Mouse (Mus musculus) MEL (cell line): ENCODE measurements around the gene Adprhl2. TPM values are rescaled to one million over a fixed set of nuclear protein-coding genes. Genes with fewer than 3 reads are reported as not detected.

ENCODE experiments used
- DNase-seq: peaks from one replicate; pipeline ENCODE4 v3.0.0; 2011; ENCODE audit warnings: low read depth, low spot score
- H3K27ac ChIP-seq: 2 replicates; pipeline ENCODE4 v1.5.1; 2012; ENCODE audit warnings: low read depth, mild to moderate bottlenecking, control low read depth, low read length, moderate library complexity; ENCODE audit not compliant: control insufficient read depth
- H3K27me3 ChIP-seq, 2 experiments: fragments of 150-350 bp in 1 of 2; sonication (generic) in 1 of 2; 2 replicates each; pipeline ENCODE4 v1.6.1; 2012; ENCODE audit warnings: low read length in 2 of 2, mild to moderate bottlenecking in 2 of 2, improper control_type of control experiment in 1 of 2, moderate library complexity in 1 of 2; ENCODE audit not compliant: insufficient read depth in 2 of 2, control insufficient read depth in 1 of 2
- H3K36me3 ChIP-seq, 2 experiments: 2 replicates each; pipeline ENCODE4 v1.6.1; 2012 to 2014; ENCODE audit warnings: low read length in 2 of 2, improper control_type of control experiment in 1 of 2, inconsistent platforms in 1 of 2, mild to moderate bottlenecking in 1 of 2; ENCODE audit not compliant: insufficient read depth in 2 of 2, control insufficient read depth in 1 of 2
- H3K4me1 ChIP-seq, 2 experiments: fragments of 150-350 bp in 1 of 2; sonication (generic) in 1 of 2; 2 replicates each; pipeline ENCODE4 v1.6.1; 2012; ENCODE audit warnings: low read length in 2 of 2, improper control_type of control experiment in 1 of 2, mild to moderate bottlenecking in 1 of 2; ENCODE audit not compliant: insufficient read depth in 2 of 2, control insufficient read depth in 1 of 2
- H3K4me3 ChIP-seq, 2 experiments: fragments of 150-350 bp in 1 of 2; sonication (generic) in 1 of 2; 2 replicates each; pipeline ENCODE4 v1.5.1; 2012; ENCODE audit warnings: low read depth in 2 of 2, low read length in 2 of 2, mild to moderate bottlenecking in 2 of 2, moderate library complexity in 2 of 2, control low read depth in 1 of 2, improper control_type of control experiment in 1 of 2; ENCODE audit not compliant: control insufficient read depth in 1 of 2, insufficient read depth in 1 of 2
- H3K79me2 ChIP-seq: 2 replicates; pipeline ENCODE4 v1.6.1; 2012; ENCODE audit warnings: mild to moderate bottlenecking, low read length, moderate library complexity; ENCODE audit not compliant: control insufficient read depth, poor library complexity, insufficient read depth
- H3K9ac ChIP-seq: 2 replicates; pipeline ENCODE4 v1.6.1; 2012; ENCODE audit warnings: low read depth, mild to moderate bottlenecking, control low read depth, low read length, moderate library complexity; ENCODE audit not compliant: control insufficient read depth, poor library complexity, severe bottlenecking
- H3K9me3 ChIP-seq: fragments of 150-350 bp; sonication (generic); replicated peaks from 2 replicates; pipeline ENCODE4 v1.6.1; 2012; ENCODE audit warnings: mild to moderate bottlenecking, low read length, improper control_type of control experiment, moderate library complexity; ENCODE audit not compliant: insufficient read depth
- BHLHE40 ChIP-seq: IDR thresholded peaks from 2 replicates; pipeline ENCODE4 v1.6.1; 2012; ENCODE audit warnings: low read depth, mild to moderate bottlenecking, inconsistent platforms, low read length, improper control_type of control experiment, borderline replicate concordance
- CHD1 ChIP-seq: IDR thresholded peaks from 2 replicates; pipeline ENCODE4 v1.6.1; 2012; ENCODE audit warnings: low read depth, mild to moderate bottlenecking, inconsistent platforms, low read length, improper control_type of control experiment
- CHD2 ChIP-seq: IDR thresholded peaks from 2 replicates; pipeline ENCODE4 v1.6.1; 2011; ENCODE audit warnings: low read length, improper control_type of control experiment
- CTCF ChIP-seq, 3 experiments: IDR thresholded peaks in 2 of 3; conservative IDR thresholded peaks in 1 of 3; 2 replicates each; pipeline ENCODE4 v1.5.1; 2011 to 2012; ENCODE audit warnings: low read length in 3 of 3, low read depth in 2 of 3, mild to moderate bottlenecking in 2 of 3, improper control_type of control experiment in 1 of 3, inconsistent platforms in 1 of 3, mixed read lengths in 1 of 3, moderate library complexity in 1 of 3; ENCODE audit not compliant: control insufficient read depth in 1 of 3, insufficient read depth in 1 of 3, poor library complexity in 1 of 3, severe bottlenecking in 1 of 3
- GABPA ChIP-seq: IDR thresholded peaks from 2 replicates; pipeline ENCODE4 v1.6.1; 2012; ENCODE audit warnings: low read depth, mild to moderate bottlenecking, inconsistent platforms, low read length, improper control_type of control experiment, moderate library complexity
- MAFK ChIP-seq: IDR thresholded peaks from 2 replicates; pipeline ENCODE4 v1.6.1; 2011; ENCODE audit warnings: low read depth, mild to moderate bottlenecking, low read length, improper control_type of control experiment, borderline replicate concordance
- MAX ChIP-seq: IDR thresholded peaks from 2 replicates; pipeline ENCODE4 v1.6.1; 2011; ENCODE audit warnings: low read length, improper control_type of control experiment
- MAZ ChIP-seq: IDR thresholded peaks from 2 replicates; pipeline ENCODE4 v1.6.1; 2012; ENCODE audit warnings: low read depth, mild to moderate bottlenecking, inconsistent platforms, low read length, improper control_type of control experiment
- MXI1 ChIP-seq: IDR thresholded peaks from 2 replicates; pipeline ENCODE4 v1.6.1; 2011; ENCODE audit warnings: mild to moderate bottlenecking, low read depth, low read length, improper control_type of control experiment
- MYC ChIP-seq: IDR thresholded peaks from 2 replicates; pipeline ENCODE4 v1.6.1; 2011; ENCODE audit warnings: low read depth, mild to moderate bottlenecking, low read length, improper control_type of control experiment, moderate library complexity
- POLR2A ChIP-seq, 2 experiments: IDR thresholded peaks; 2 replicates each; pipeline ENCODE4 v1.6.1; 2011 to 2012; ENCODE audit warnings: low read length in 2 of 2, mild to moderate bottlenecking in 2 of 2, control low read depth in 1 of 2, improper control_type of control experiment in 1 of 2, low read depth in 1 of 2, moderate library complexity in 1 of 2; ENCODE audit not compliant: control insufficient read depth in 1 of 2, insufficient read depth in 1 of 2, poor library complexity in 1 of 2
- RCOR1 ChIP-seq: IDR thresholded peaks from 2 replicates; pipeline ENCODE4 v1.6.1; 2012; ENCODE audit warnings: low read depth, mild to moderate bottlenecking, inconsistent platforms, low read length, improper control_type of control experiment
- SMC3 ChIP-seq: IDR thresholded peaks from 2 replicates; pipeline ENCODE4 v1.6.1; 2011; ENCODE audit warnings: low read depth, low read length, improper control_type of control experiment
- TAL1 ChIP-seq: IDR thresholded peaks from 2 replicates; pipeline ENCODE4 v1.6.1; 2012; ENCODE audit warnings: mild to moderate bottlenecking, inconsistent platforms, low read length, moderate library complexity, mixed read lengths
- TBP ChIP-seq: IDR thresholded peaks from 2 replicates; pipeline ENCODE4 v1.8.0; 2011; ENCODE audit warnings: low read depth, low read length, improper control_type of control experiment
- TCF12 ChIP-seq: IDR thresholded peaks from 2 replicates; pipeline ENCODE4 v1.6.1; 2014; ENCODE audit warnings: low read depth, mild to moderate bottlenecking, inconsistent platforms, low read length, improper control_type of control experiment, moderate library complexity
- USF1 ChIP-seq: IDR thresholded peaks from 2 replicates; pipeline ENCODE4 v1.6.1; 2014; ENCODE audit warnings: low read depth, mild to moderate bottlenecking, inconsistent platforms, low read length, improper control_type of control experiment, moderate library complexity
- USF2 ChIP-seq, 2 experiments: IDR thresholded peaks; 2 replicates each; pipeline ENCODE4 v1.6.1; 2011 to 2012; ENCODE audit warnings: improper control_type of control experiment in 2 of 2, low read length in 2 of 2, borderline replicate concordance in 1 of 2, inconsistent platforms in 1 of 2, low read depth in 1 of 2, mild to moderate bottlenecking in 1 of 2; ENCODE audit not compliant: insufficient read depth in 1 of 2
- ZC3H11A ChIP-seq: IDR thresholded peaks from 2 replicates; pipeline ENCODE4 v1.6.1; 2012; ENCODE audit warnings: low read depth, mild to moderate bottlenecking, inconsistent platforms, low read length, improper control_type of control experiment
- ZNF384 ChIP-seq: IDR thresholded peaks from 2 replicates; pipeline ENCODE4 v1.6.1; 2012; ENCODE audit warnings: low read depth, mild to moderate bottlenecking, inconsistent platforms, low read length, improper control_type of control experiment
- polyA plus RNA-seq, 2 experiments: library from polyadenylated mRNA; stranded (reverse) in 1 of 2; unstranded in 1 of 2; fragments of >175 nt in 1 of 2; fragments of >200 nt in 1 of 2; gene quantifications; 2 replicates each; pipeline versions ENCODE4 v1.2.1 to v1.2.4; 2012; ENCODE audit warnings: low replicate concordance in 2 of 2, low read depth in 1 of 2; ENCODE audit not compliant: insufficient read length in 2 of 2, insufficient read depth in 1 of 2, missing spikeins in 1 of 2
- total RNA-seq: library from RNA; depleted of rRNA; stranded (reverse); fragments of 300-350 nt; gene quantifications from 2 replicates; pipeline ENCODE4 v1.2.3, GENCODE M21; 2012

The Adprhl2 gene
- total and polyA plus RNA-seq, 3 experiments: 53.7 to 62.0 TPM; not detected in 1

GRCm38 (mm10) chr4:126311566-126312200 lies 9.8 kb downstream of the Adprhl2 start:
- no peaks in the 10 kb centered on the region for H3K27me3 ChIP-seq
- no peak overlapping the region for H3K27ac ChIP-seq
- no peaks in the 10 kb centered on the region for H3K9me3 ChIP-seq
- no peaks in the 10 kb centered on the region for H3K79me2 ChIP-seq
- H3K4me3 ChIP-seq: no peak overlapping the region
- peaks cover 0 to 9% of the 10 kb centered on the region in 2 experiments; a peak in 1 of 4 replicates for H3K4me1 ChIP-seq
- TF ChIP-seq MXI1: no peak
- TF ChIP-seq MAFK: no peak
- no peak for TF ChIP-seq MYC
- no peak for TF ChIP-seq CTCF (IDR thresholded peaks at IDR 0.05 in 2 of 3, conservative IDR thresholded peaks at IDR 0.05 in 1 of 3; ENCODE audit: control insufficient read depth in 1 of 3, insufficient read depth in 1 of 3, low read depth in 2 of 3, low read length in 3 of 3, poor library complexity in 1 of 3, severe bottlenecking in 1 of 3)
- TF ChIP-seq RCOR1: no peak
- TF ChIP-seq USF2 (IDR thresholded peaks at IDR 0.05; ENCODE audit: borderline replicate concordance in 1 of 2, insufficient read depth in 1 of 2, low read depth in 1 of 2, low read length in 2 of 2): no peak
- TF ChIP-seq TCF12: no peak
- TF ChIP-seq TAL1: no peak
- no peak for TF ChIP-seq GABPA
- no peak for TF ChIP-seq ZC3H11A
- no peak for TF ChIP-seq ZNF384
- no peak for TF ChIP-seq BHLHE40
- peaks cover 0 to 3% of the 10 kb centered on the region in 2 experiments; a peak in 2 of 4 replicates for H3K36me3 ChIP-seq
- DNase-seq: no peak
- no peak overlapping the region for H3K9ac ChIP-seq

DNA sequence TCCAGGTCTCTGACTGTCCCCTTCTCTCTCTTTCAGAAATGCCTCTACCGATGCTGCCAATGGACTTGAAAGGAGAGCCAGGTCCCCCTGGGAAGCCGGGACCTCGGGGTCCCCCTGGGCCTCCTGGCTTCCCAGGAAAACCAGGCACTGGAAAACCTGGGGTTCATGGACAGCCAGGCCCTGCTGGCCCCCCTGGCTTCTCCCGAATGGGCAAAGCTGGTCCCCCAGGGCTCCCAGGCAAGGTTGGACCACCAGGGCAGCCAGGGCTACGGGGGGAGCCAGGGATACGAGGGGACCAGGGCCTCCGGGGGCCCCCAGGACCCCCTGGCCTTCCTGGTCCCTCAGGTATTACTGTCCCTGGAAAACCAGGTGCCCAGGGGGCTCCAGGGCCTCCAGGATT lies 11.2 kb downstream of the Adprhl2 start:
- Histone ChIP-seq H3K9me3 (no peaks in the 10 kb centered on the region), H3K9ac (no peak overlapping the region), H3K79me2 (no peaks in the 10 kb centered on the region), H3K4me3 (no peak overlapping the region), H3K27me3 (no peaks in the 10 kb centered on the region), H3K27ac (no peak overlapping the region), H3K4me1 (peaks cover 0 to 9% of the 10 kb centered on the region in 2 experiments; a peak in 1 of 4 replicates), H3K36me3 (peaks cover 0 to 3% of the 10 kb centered on the region in 2 experiments; a peak in 2 of 4 replicates)
- TF ChIP-seq CHD2: no peak
- TF ChIP-seq SMC3: no peak
- TF ChIP-seq USF1: no peak
- TF ChIP-seq RCOR1: no peak
- no peak for TF ChIP-seq TBP
- TF ChIP-seq CHD1: no peak
- TF ChIP-seq POLR2A (IDR thresholded peaks at IDR 0.05; ENCODE audit: control insufficient read depth in 1 of 2, insufficient read depth in 1 of 2, low read depth in 1 of 2, low read length in 2 of 2, poor library complexity in 1 of 2): no peak
- TF ChIP-seq GABPA: no peak
- TF ChIP-seq MAZ: no peak
- no peak for TF ChIP-seq MAX
- no peak for DNase-seq
